Mouse (Mus musculus): ENCODE data around the gene Ubqln1.
A peak's percentile ranks its signal among the peaks of the same experiment; 100 is the strongest.

Gene Ubqln1

DNA sequence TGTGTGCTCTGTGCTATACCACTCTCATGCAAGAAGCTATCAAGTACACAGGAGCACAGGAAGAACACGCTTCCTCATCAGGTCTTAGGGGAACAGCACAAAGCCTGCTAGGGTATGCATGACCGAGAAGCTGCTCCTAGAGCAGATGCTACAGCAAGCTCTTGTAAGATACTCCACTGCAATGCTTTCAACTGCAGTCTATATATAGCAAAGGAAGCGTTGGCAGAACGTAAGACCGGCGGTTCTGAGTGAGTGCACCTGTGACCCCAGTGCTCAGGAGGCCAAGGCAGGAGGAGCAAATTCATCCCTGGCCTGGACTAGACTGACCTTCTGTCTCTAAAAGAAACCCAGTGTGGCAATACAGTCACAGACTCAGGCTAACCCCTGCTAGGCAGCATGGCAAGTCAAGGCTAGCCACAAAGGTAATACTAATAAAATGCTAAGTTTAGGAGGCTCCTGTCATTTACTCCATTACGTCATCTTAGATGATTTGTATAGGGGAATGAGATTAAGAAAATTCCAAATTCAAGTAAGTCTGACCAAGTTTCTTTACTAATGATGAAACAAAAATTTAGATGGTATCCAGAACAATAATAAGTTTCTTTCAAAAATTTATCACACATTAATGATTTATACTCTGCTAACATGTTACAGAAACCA lies 17.3 kb downstream of the Ubqln1 start:
- no peak for DNase-seq

DNA sequence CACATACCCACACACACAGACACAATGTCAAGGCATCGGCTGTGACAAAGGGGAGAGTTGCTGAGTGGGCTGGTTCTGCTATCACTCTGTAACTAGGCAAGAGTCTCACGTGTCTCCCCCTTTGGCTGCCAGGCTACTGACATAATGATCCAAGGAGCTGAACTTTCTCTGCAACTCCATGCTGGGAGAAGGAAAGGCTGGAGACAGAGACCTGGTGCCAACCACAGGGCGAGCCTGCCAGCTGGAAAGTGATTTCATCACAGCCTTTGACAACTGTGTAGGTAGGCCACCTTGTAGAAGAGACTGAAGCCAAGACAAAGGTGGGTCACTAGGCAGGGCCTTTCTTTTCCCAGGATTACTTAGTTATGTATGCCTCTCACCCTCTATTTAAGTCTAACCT lies 18.2 kb downstream of the Ubqln1 start:
- DNase-seq, result no peak

DNA sequence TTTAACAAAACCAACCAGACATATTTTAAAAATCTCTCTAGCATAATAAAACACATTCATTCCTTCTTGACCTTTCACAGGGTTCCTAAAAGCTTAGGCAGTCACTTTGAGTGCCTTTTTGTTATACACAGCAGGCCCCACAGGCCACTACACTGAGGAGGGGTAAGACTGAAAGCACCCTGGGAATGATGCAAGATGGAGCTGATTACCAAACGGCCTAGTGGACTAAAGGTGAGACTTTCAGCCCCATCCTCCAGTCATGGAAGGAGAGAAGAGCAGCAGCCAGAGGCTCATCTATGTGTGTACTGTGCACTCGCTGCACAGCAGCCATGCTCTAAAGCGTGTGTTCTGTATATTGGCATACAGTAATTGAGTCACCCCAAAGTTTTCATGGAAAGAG lies 20.5 kb downstream of the Ubqln1 start:
- DNase-seq, result no peak

DNA sequence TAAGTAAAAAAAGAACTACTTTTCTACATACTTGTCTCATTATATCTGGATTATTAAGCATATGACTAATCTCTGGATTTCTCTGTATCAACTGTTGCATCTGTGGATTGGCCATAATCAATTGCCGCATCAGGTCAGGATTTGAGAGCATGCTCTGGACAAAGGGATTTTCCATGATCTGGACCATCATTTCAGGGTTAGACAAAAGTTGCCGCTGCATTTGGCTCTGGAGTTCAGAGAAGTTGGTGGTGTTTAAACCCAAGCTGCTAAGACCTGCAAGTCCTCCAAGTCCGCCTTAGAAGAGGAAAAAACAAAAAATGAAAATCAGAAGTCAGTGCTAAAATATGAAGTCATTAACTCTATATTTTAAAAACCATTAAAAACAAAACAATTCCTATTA lies 22.2 kb downstream of the Ubqln1 start:
- DNase-seq, result no peak

DNA sequence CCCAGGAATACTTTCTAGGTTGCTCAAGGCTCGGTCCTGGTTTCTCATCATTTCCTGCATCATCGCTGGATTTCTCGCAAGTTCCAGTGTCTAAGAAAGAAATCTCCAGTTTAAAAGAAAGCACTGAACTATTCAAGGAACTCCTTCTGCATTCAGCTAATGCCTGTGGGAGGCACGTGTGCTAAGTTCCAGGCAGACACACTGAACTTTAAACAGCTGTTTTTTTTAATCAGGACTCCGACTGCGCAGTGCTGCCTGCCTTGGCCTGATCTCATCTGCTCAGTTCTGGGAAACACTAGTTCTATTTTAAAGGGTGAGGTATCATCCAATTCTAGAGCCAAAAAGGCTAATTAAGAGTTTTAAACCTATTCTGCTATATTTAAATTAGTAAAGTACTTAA lies 23.3 kb downstream of the Ubqln1 start:
- DNase-seq, result no peak

GRCm38 (mm10) chr13:58191516-58191915 lies 23.9 kb downstream of the Ubqln1 start:
- no peak for DNase-seq

DNA sequence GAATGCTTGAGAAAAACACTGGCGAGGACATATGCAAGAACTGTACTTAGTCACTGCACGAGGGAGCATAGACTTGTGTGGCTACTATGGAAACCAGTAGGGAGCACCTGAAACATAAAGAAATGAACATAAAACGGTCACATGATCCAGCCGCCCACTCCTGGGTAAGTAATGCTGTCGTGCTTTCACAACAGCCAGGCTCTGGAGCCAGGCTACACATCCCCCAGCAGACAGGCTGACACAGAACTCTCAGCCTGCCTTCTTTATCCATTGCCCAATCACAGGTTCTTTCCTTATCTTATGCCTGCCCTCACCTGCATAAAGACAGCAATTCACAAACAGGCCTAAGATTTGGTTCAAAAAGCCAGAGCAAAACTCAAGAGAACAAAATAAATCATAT lies 26.0 kb downstream of the Ubqln1 start:
- no peak for DNase-seq

GRCm38 (mm10) chr13:58188412-58188811 lies 27.0 kb downstream of the Ubqln1 start:
- DNase-seq, result peak; percentile 85

DNA sequence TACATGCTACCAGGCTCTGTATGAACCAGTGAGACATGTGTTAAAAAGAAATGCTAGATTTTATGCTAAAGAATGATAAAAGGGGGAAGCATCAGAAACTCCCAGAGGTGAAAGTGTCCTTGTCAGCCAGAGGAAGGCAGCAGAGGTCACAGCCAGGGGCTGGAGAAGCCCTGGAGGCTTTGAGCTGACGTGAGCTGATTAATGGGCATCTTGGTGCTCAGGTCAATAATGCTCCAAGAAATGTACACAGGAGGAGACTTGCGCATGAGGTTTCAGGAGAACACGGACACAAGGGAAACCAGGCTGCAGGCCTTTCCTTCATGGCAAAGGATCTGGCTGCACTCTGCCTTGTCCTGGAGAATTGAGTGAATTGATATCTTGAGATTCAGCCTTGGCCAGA lies 27.7 kb downstream of the Ubqln1 start:
- no peak for DNase-seq

- DNase-seq, result no peak
These were observed 29.2 kb downstream of the Ubqln1 start for GRCm38 (mm10) chr13:58186281-58186680.

DNA sequence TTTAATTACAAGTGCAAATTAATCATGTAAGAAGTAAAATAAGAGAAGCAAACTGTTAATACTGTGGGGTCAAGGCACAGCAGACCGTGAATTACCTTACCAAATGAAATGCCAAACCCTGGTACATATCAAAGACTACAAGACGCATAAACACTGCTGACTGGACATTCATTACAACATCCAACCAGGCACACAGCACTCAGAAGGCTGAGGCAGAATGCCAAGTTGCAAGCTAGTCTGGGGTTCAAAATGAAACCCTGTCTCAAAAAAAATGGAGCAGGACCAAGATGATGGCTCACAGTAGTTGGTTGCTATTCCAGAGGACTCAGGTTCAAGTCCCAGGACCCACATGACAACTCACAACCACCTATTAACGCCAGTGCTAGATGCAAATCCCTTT lies 31.3 kb downstream of the Ubqln1 start:
- DNase-seq, result no peak

GRCm38 (mm10) chr13:58181607-58182551 lies 33.6 kb downstream of the Ubqln1 start:
- DNase-seq, result no peak

DNA sequence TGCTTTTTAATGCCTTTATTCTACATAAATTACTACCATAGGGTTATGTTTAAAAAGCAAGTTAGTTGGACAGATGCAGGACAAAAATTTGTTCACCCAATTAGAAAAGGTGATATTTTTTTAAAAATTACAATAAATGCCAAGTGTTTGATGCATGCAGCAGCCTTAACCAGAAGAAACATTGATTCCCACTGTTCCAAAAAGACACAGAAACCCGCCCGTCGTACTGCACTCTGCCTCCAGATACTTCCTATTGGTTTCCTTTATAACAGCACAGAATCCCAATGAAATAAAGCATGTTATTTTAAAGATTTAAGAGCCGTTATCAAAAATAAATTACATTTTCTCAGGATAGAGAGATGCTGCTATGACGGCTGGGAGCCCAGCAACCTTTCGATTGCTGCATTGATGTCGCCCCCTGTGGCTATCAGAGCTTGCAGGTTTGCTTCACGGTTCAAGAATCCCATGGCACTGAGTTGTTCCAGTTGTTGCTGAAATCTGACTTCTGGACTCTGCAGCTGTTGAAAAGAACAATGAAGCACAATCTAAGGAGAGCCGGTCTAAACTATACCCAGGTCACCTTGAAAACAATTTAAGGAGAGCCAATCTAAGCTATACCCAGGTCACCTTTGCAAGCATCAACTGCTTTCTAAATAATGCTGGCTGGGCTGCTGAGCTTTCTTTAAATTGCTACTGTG lies 37.8 kb downstream of the Ubqln1 start:
- peak; percentile 98 for DNase-seq

DNA sequence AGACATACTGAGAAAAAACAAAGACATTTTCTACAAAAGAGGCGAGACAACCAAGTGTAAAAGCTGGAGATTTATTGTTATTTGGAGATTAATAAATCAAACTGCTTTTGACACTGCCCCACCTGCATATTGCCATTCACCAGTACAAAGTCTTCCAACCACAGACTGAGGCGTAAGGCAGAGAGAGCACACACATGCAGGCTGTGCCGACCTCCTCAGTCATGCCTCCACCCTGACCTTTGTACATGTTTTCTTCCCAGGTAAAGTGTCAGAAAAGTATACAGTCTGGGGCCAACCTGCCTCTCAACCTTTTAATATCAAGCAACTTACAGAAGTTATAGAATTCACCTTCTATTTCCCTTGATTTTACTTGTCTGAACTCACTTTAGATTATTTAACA lies 39.3 kb downstream of the Ubqln1 start:
- DNase-seq, result no peak

DNA sequence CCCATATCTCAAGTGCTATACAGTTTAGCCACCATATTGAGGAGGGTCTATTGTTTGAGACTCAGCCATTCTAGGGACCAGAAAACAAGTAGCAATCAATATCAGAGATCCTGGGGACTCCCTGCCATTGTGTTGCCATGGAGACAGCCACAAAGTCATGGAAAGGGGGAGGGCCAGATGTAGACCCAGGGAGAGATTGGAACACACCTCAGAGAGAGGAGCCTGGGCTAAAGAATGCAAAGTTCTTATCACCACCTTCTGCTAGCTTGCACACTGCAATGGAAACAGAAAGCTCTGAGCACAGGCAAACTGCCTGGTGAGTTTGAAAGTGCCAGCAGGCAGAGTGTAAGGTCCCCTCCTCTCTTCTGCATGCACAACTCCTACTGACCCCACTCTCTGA lies 47.3 kb downstream of the Ubqln1 start:
- DNase-seq, result no peak

DNA sequence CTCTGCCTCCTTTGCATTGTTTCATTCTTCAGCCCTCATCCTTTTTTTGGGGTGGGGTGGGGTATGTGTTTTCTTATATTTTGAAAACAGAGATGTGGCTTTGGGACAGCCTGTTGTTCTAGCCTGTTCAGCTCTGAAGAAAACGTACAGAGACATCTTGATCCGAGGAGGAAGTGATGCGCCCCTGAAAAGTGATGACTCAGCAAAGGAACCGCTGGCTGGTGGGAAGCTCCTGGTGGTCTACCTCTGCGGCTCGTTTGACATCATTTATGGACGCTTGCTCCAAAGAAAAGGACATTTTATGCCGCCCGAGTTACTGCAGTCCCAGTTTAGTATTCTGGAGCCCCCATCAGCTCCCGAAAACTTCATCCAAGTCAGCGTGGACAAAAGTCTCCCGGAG lies 52.1 kb downstream of the Ubqln1 start:
- DNase-seq, result no peak

GRCm38 (mm10) chr13:58160761-58161160 lies 54.7 kb downstream of the Ubqln1 start:
- no peak for DNase-seq

DNA sequence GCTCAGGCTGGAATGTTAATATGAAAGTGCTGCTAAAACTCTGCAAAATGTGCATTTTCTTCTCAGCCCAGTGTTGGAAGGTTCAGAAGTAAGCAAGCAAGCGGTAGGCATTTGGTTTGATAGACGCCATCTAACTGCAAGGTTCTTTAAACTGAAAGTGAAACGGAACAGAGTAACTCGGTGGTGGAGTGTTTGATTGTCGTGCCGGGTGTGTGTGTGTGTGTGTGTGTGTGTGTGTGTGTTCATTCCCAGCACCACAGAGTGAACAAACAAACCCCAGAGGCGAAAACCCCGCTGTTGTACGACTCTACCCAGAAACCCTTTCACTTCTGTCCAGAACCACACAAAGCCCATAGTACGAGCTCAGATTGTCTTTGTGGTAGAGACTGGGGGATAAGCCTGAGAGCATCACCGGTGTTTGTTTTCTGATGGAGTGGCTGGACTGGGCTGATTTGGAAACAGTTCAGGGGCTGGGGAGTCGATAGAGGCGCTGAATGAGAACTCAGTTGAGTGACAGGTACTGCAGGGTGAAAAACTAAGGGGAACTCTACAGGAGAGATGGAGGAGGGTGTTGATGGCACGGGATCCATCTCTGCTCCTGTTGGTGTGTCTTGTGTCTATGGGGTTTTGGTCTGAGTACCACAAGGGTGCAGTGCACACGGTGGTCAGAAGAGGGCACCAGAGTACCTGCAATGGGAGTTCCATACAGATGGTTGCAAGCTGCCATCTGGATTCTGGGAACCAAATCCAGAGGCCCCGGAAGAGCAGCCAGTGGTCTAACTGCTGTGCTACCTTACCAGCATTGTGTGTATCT lies 57.1 kb downstream of the Ubqln1 start:
- DNase-seq, result peak; percentile 83

DNA sequence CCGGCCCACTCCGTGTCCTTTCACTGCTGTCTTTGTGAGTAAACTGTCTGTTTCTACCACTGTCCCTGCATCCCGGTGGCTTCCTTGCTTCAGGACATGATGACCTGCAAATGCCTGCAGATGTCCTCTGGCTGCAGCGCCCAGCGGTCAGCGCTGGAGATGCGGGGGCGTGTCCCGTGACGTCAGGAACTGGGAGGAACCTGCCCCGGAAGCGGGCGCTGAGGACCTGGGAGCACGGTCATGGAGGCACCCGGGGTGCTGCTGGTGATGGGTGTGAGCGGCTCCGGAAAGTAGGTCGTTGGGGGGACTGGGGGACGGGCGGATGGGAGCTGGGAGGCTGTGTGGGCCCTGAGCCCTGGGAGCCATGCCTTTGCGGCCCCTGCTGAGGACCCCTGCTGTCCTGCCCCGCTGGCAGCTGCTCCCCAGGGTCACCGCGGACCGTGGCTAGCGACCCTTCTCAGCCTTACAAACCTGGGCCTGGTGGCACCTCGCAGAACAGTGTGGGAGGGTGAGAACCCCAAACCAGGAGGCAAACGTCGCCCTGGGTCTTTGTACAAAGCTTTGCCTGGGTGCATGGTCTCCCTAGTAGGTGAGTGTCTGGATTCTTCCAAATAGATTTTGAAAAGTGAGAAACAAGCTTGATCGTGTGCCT lies 57.9 kb downstream of the Ubqln1 start, which contains the start of gene Idnk:
Gene Idnk, plus strand, starts transcription at position 203 of the 652 bp plus-strand sequence.
- DNase-seq, result peak; percentile 80

- DNase-seq, result peak; percentile 21
These were observed 58.4 kb downstream of the Ubqln1 start for GRCm38 (mm10) chr13:58157036-58157435.

DNA sequence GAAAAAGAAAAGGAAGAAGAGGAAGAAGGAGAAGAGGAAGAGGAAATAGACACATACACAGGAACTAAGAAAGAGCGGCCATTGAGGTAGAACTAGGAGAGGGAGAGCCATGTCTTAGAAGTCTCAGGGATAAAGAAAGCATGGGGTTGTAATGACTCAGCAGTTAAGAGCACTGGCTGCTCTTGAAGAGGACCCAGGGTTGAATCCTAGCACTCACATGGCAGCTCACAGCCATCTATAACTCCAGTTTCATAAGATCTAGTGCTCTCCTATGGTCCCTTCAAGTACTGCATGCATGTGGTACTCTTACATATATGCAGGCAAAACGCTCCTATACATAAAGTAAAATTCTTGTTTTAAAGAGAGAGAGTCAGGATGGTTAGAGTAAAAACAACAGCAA lies 59.4 kb downstream of the Ubqln1 start:
- no peak for DNase-seq

- no peak for DNase-seq
These were observed 65.0 kb downstream of the Ubqln1 start for GRCm38 (mm10) chr13:58150442-58150841.
